In genomic region chr5:65390648-65391644, GRCm38 (mm10) we compare ENCODE assay signal across 8 mouse cellular contexts. TPM values are rescaled to one million over a fixed set of nuclear protein-coding genes. Genes with fewer than 3 reads are reported as not detected.
DNase-seq lines count a peak whose midpoint lies in the region; ATAC-seq and TF ChIP-seq lines count a peak whose summit lies in the region.

TSS of gene Rpl9 (minus strand) at chr5:65391444.
TSS of gene Lias (plus strand) at chr5:65391497.

- H3K9me3 ChIP-seq in hindbrain, embryonic 13.5 days = no peaks in the 10 kb centered on the region

- peak; percentile 92 for DNase-seq in Patski (ENCODE audit: low read depth, low spot score)
- peak; percentile 99 to 100 for DNase-seq in cerebellum, postnatal 14 days
- DNase-seq in frontal cortex, postnatal 14 days (ENCODE audit: low spot score in 2 of 2) = peak; percentile 99
- DNase-seq in layer of hippocampus, postnatal 25 days (ENCODE audit: extremely low spot score in 1 of 2, low spot score in 1 of 2) = peak; percentile 99
- peak; percentile 98 for DNase-seq in lung, postnatal 25 days (ENCODE audit: low spot score)
- DNase-seq in retina, embryonic 14.5 days (ENCODE audit: low spot score) = peak; percentile 99
- peak; percentile 99 for DNase-seq in thymus, postnatal 4 days

- peak; percentile 52 for ATAC-seq in Patski
- peak; percentile 97 for ATAC-seq in hindbrain, embryonic 13.5 days (ENCODE audit: low FRiP score)

- under 1% methylated on average over 83 of the region's 83 CpGs for WGBS in hindbrain, embryonic 13.5 days

- peak within 1 kb of the TSS; percentile 94 for H3K27ac ChIP-seq in hindbrain, embryonic 13.5 days

- peaks cover 33% of the 10 kb centered on the region for H3K4me1 ChIP-seq in hindbrain, embryonic 13.5 days (replicated peaks)

- CTCF ChIA-PET in Patski (lab: Charles Lee) = interaction anchor here (2.6 kb wide), 1 partner anchor 10 kb away, joined by 6 read pairs; no protein-coding TSS in a partner anchor

- TF ChIP-seq CTCF in Patski (IDR thresholded peaks at IDR 0.05) = no peak

- peak within 1 kb of the TSS; percentile 97 for H3K9ac ChIP-seq in hindbrain, embryonic 13.5 days

- in situ Hi-C loops in Patski (cut with MboI; ENCODE audit: low pct_unique_long_range_greater_than_20kb) = no loop called here

- H3K27me3 ChIP-seq in Patski = no peaks in the 10 kb centered on the region
- H3K27me3 ChIP-seq in hindbrain, embryonic 13.5 days = no peaks in the 10 kb centered on the region

- POLR2A ChIA-PET in Patski (lab: Charles Lee) = interaction anchor here (0.6 to 1.9 kb wide), 3 partner anchors 12 to 353 kb away, joined by 3 to 8 read pairs (median 3); partner anchors contain the start of gene Rfc1

- H3K4me3 ChIP-seq in hindbrain, embryonic 13.5 days = peak within 1 kb of the TSS; percentile 71

- H3K36me3 ChIP-seq in hindbrain, embryonic 13.5 days = peaks cover 48% of the 10 kb centered on the region

- H3K4me2 ChIP-seq in hindbrain, embryonic 13.5 days = peak within 1 kb of the TSS; percentile 85

RNA-seq across cellular contexts. Expression of gene Rpl9, which starts in this region (rescaled TPM):
- polyA plus RNA-seq in Patski (2021) = 1,404 TPM
- 660 and 683 TPM in 2 replicates for polyA plus RNA-seq in hindbrain, embryonic 13.5 days (2015; fragmentation: Nextera tagmentation; extraction: Ambion mirVana)
- total RNA-seq in layer of hippocampus, postnatal 25 days (2021) = 100 to 1,000 TPM; 604 to 704 TPM

RNA-seq across cellular contexts. Expression of gene Lias, which starts in this region (rescaled TPM):
- 44.5 TPM for polyA plus RNA-seq in Patski (2021)
- polyA plus RNA-seq in hindbrain, embryonic 13.5 days (2015; fragmentation: Nextera tagmentation; extraction: Ambion mirVana) = 60.9 and 61.6 TPM in 2 replicates
- 10 to 100 TPM; 27.7 to 34.2 TPM for total RNA-seq in layer of hippocampus, postnatal 25 days (2021)

Comparison
In these comparisons a context has a peak if more than half of its experiments do, and no peak if none do; other contexts are left out.
1. Peak in every context shown above with its lines: DNase-seq, ATAC-seq, H3K4me3 ChIP-seq and H3K27ac ChIP-seq.